Mouse (Mus musculus) intestine, embryonic 15.5 days (tissue): Measurements from ENCODE around the gene Usp5. TPM values are rescaled to one million over a fixed set of nuclear protein-coding genes. Genes with fewer than 3 reads are reported as not detected.
A peak's percentile ranks its signal among the peaks of the same experiment; 100 is the strongest.
"Not testable (repeated sequence)": the region's sequence is repeated elsewhere in the genome, so short reads cannot be mapped to it uniquely, and the experiment has no call there.

Source experiments
- ATAC-seq: fragments of 200-750 bp; cut with Nextera tagmentation; 2 replicates; pipeline ENCODE4 v1.8.0; 2017; ENCODE audit warnings: moderate TSS enrichment, moderate library complexity
- H3K27ac ChIP-seq: fragments of 300-500 bp; sonication (generic); 2 replicates; pipeline ENCODE4 v1.5.1; 2015; ENCODE audit warnings: mild to moderate bottlenecking, inconsistent platforms
- H3K27me3 ChIP-seq: fragments of 300-500 bp; sonication (generic); replicated peaks from 2 replicates; pipeline ENCODE4 v1.6.1; 2015; ENCODE audit warnings: inconsistent platforms
- H3K36me3 ChIP-seq: fragments of 300-500 bp; sonication (generic); 2 replicates; pipeline ENCODE4 v1.6.1; 2015; ENCODE audit warnings: inconsistent platforms
- H3K4me1 ChIP-seq: fragments of 300-500 bp; sonication (generic); replicated peaks from 2 replicates; pipeline ENCODE4 v1.6.1; 2015; ENCODE audit warnings: inconsistent platforms
- H3K4me2 ChIP-seq: fragments of 300-500 bp; sonication (generic); replicated peaks from 2 replicates; pipeline ENCODE4 v1.6.1; 2015; ENCODE audit warnings: mild to moderate bottlenecking, inconsistent platforms
- H3K4me3 ChIP-seq: fragments of 300-500 bp; sonication (generic); replicated peaks from 2 replicates; pipeline ENCODE4 v1.5.1; 2015; ENCODE audit warnings: inconsistent platforms
- H3K9ac ChIP-seq: fragments of 300-500 bp; sonication (generic); 2 replicates; pipeline ENCODE4 v1.6.1; 2015; ENCODE audit warnings: inconsistent platforms
- H3K9me3 ChIP-seq: fragments of 300-500 bp; sonication (generic); 2 replicates; pipeline ENCODE4 v1.6.1; 2016; ENCODE audit warnings: inconsistent platforms
- WGBS: fragments of 180-500 bp; shearing (Covaris S2); methylation state at CpG from one replicate; pipeline ENCODE4 v1.1.7; 2015; 5-methylcytosine and 5-hydroxymethylcytosine counted together
- polyA plus RNA-seq: library from polyadenylated mRNA; unstranded; fragments of >200 nt; fragmentation: Nextera tagmentation; extraction: Ambion mirVana; gene quantifications from 2 replicates; pipeline ENCODE4 v1.2.1, GENCODE M21; 2015

Usp5 gene
- polyA plus RNA-seq, 1 experiment from 2014 or later = 116 TPM

GRCm38 (mm10) chr6:124814858-124815774 lies 14.2 kb downstream of the Usp5 start:
- 56% methylated on average over 9 of the region's 9 CpGs for WGBS
- Histone ChIP-seq H3K9me3 (no peaks in the 10 kb centered on the region), H3K9ac (no peak overlapping the region), H3K4me1 (peaks cover 29% of the 10 kb centered on the region), H3K27me3 (no peaks in the 10 kb centered on the region), H3K36me3 (peaks cover 45% of the 10 kb centered on the region), H3K27ac (no peak overlapping the region), H3K4me3 (no peak overlapping the region), H3K4me2 (peak overlapping the region; percentile 79)
- peak; percentile 2; the same call in 1 of the 2 replicates for ATAC-seq

GRCm38 (mm10) chr6:124814448-124814847 lies 14.8 kb downstream of the Usp5 start:
- H3K4me3 ChIP-seq = peak overlapping the region; percentile 71
- peak overlapping the region; percentile 31; the same call in 1 of the 2 replicates for H3K9ac ChIP-seq
- H3K4me1 ChIP-seq = peaks cover 36% of the 10 kb centered on the region
- H3K27me3 ChIP-seq = no peaks in the 10 kb centered on the region
- 39% methylated on average over 8 of the region's 8 CpGs for WGBS
- peak overlapping the region; percentile 36 for H3K27ac ChIP-seq
- H3K36me3 ChIP-seq = peaks cover 42% of the 10 kb centered on the region
- peak; percentile 36 for ATAC-seq
- H3K4me2 ChIP-seq = peak overlapping the region; percentile 79
- no peaks in the 10 kb centered on the region for H3K9me3 ChIP-seq

GRCm38 (mm10) chr6:124813933-124814332 lies 15.4 kb downstream of the Usp5 start, which contains the start of gene Tpi1:
TSS of gene Tpi1 (minus strand) at chr6:124814296.
- ATAC-seq = peak; percentile 89
- H3K9me3 ChIP-seq = no peaks in the 10 kb centered on the region
- H3K9ac ChIP-seq = peak within 1 kb of the TSS; percentile 81
- peak within 1 kb of the TSS; percentile 71 for H3K4me3 ChIP-seq
- H3K27me3 ChIP-seq = no peaks in the 10 kb centered on the region
- 0% methylated on average over 22 of the region's 22 CpGs for WGBS
- H3K4me2 ChIP-seq = peak within 1 kb of the TSS; percentile 79
- peak within 1 kb of the TSS; percentile 94 for H3K27ac ChIP-seq
- H3K36me3 ChIP-seq = peaks cover 37% of the 10 kb centered on the region
- H3K4me1 ChIP-seq = peaks cover 36% of the 10 kb centered on the region

GRCm38 (mm10) chr6:124813496-124813895 lies 15.8 kb downstream of the Usp5 start:
- Histone ChIP-seq H3K9me3 (no peaks in the 10 kb centered on the region), H3K9ac (peak overlapping the region; percentile 81), H3K4me3 (peak overlapping the region; percentile 71), H3K27me3 (no peaks in the 10 kb centered on the region), H3K4me2 (peak overlapping the region; percentile 79), H3K27ac (peak overlapping the region; percentile 94), H3K36me3 (peaks cover 33% of the 10 kb centered on the region), H3K4me1 (peaks cover 36% of the 10 kb centered on the region)
- peak; percentile 60 for ATAC-seq
- 0% methylated on average over 18 of the region's 18 CpGs for WGBS

- Histone ChIP-seq H3K36me3 (peaks cover 26% of the 10 kb centered on the region), H3K27ac (peak overlapping the region; percentile 94), H3K9ac (peak overlapping the region; percentile 81), H3K9me3 (no peaks in the 10 kb centered on the region), H3K4me1 (peaks cover 36% of the 10 kb centered on the region), H3K4me3 (peak overlapping the region; percentile 71), H3K4me2 (peak overlapping the region; percentile 79), H3K27me3 (no peaks in the 10 kb centered on the region)
- 9% methylated on average over 9 of the region's 9 CpGs for WGBS
- no peak for ATAC-seq
These were observed 16.4 kb downstream of the Usp5 start for GRCm38 (mm10) chr6:124812848-124813247.

GRCm38 (mm10) chr6:124811701-124812560 lies 17.4 kb downstream of the Usp5 start:
- H3K9ac ChIP-seq = peak overlapping the region; percentile 5; the same call in 1 of the 2 replicates
- H3K4me3 ChIP-seq = peak overlapping the region; percentile 71

GRCm38 (mm10) chr6:124811403-124811665 lies 17.9 kb downstream of the Usp5 start:
- WGBS = 79% methylated on average over 4 of the region's 4 CpGs
- no peak overlapping the region for H3K27ac ChIP-seq
- H3K4me2 ChIP-seq = 0 out of 2 replicates have a peak overlapping the region, but pooled peaks have one; percentile 79

More at GRCm38 (mm10) chr6:124811701-124812560, 17.4 kb downstream of the Usp5 start:
- no peak for ATAC-seq
- no peaks in the 10 kb centered on the region for H3K27me3 ChIP-seq
- H3K4me2 ChIP-seq = peak overlapping the region; percentile 79
- no peaks in the 10 kb centered on the region for H3K9me3 ChIP-seq
- peaks cover 17% of the 10 kb centered on the region for H3K36me3 ChIP-seq
- peaks cover 36% of the 10 kb centered on the region for H3K4me1 ChIP-seq
- H3K27ac ChIP-seq = peak overlapping the region; percentile 94; the same call in 1 of the 2 replicates
- WGBS = 69% methylated on average over 24 of the region's 24 CpGs

GRCm38 (mm10) chr6:124810566-124811402 lies 18.5 kb downstream of the Usp5 start:
- Histone ChIP-seq H3K4me2 (peak overlapping the region; percentile 97; the same call in 1 of the 2 replicates), H3K36me3 (peaks cover 14% of the 10 kb centered on the region), H3K4me1 (peaks cover 42% of the 10 kb centered on the region), H3K9ac (0 out of 2 replicates have a peak overlapping the region, but pooled peaks have one; percentile 73)
- WGBS = 85% methylated on average over 11 of the region's 11 CpGs
- not testable (repeated sequence) for H3K4me3 ChIP-seq, H3K9me3 ChIP-seq, H3K27me3 ChIP-seq, ATAC-seq, H3K27ac ChIP-seq

More at GRCm38 (mm10) chr6:124811403-124811665, 17.9 kb downstream of the Usp5 start:
- Histone ChIP-seq H3K4me3 (no peak overlapping the region), H3K36me3 (peaks cover 14% of the 10 kb centered on the region), H3K27me3 (no peaks in the 10 kb centered on the region), H3K9me3 (no peaks in the 10 kb centered on the region), H3K4me1 (peaks cover 39% of the 10 kb centered on the region), H3K9ac (no peak overlapping the region)
- ATAC-seq = no peak

- no peaks in the 10 kb centered on the region for H3K9me3 ChIP-seq
- H3K4me1 ChIP-seq = peaks cover 37% of the 10 kb centered on the region
- H3K4me2 ChIP-seq = peak overlapping the region; percentile 97
- peak overlapping the region; percentile 97 for H3K27ac ChIP-seq
- peak overlapping the region; percentile 63 for H3K4me3 ChIP-seq
- no peaks in the 10 kb centered on the region for H3K27me3 ChIP-seq
- no peak for ATAC-seq
- H3K9ac ChIP-seq = peak overlapping the region; percentile 73
- WGBS = 43% methylated on average over 14 of the region's 14 CpGs
- H3K36me3 ChIP-seq = peaks cover 11% of the 10 kb centered on the region
These were observed 19.3 kb downstream of the Usp5 start for GRCm38 (mm10) chr6:124809775-124810538.

- Histone ChIP-seq H3K27me3 (no peaks in the 10 kb centered on the region), H3K27ac (peak overlapping the region; percentile 97), H3K36me3 (peaks cover 11% of the 10 kb centered on the region), H3K9ac (peak overlapping the region; percentile 73), H3K4me1 (peaks cover 30% of the 10 kb centered on the region), H3K9me3 (no peaks in the 10 kb centered on the region), H3K4me3 (peak overlapping the region; percentile 63), H3K4me2 (peak overlapping the region; percentile 97)
- ATAC-seq = peak; percentile 16
- WGBS = under 1% methylated on average over 35 of the region's 35 CpGs
These were observed 20.1 kb downstream of the Usp5 start for GRCm38 (mm10) chr6:124809052-124809774.
